Mouse (Mus musculus) kidney, adult 2 months (tissue): ENCODE data around the gene Pcolce. TPM values are rescaled to one million over a fixed set of nuclear protein-coding genes. Genes with fewer than 3 reads are reported as not detected.
A peak's percentile ranks its signal among the peaks of the same experiment; 100 is the strongest.
"Not testable (repeated sequence)": the region's sequence is repeated elsewhere in the genome, so short reads cannot be mapped to it uniquely, and the experiment has no call there.

ENCODE experiments used
- DNase-seq: peaks from one replicate; pipeline ENCODE4 v3.0.0; 2021
- H3K27ac ChIP-seq: fragments of 200-500 bp; 2 replicates; pipeline ENCODE4 v1.5.1; 2012; ENCODE audit warnings: low read depth, low read length, control low read depth, inconsistent platforms; ENCODE audit not compliant: insufficient read depth
- H3K27me3 ChIP-seq: fragments of 200-500 bp; replicated peaks from 2 replicates; pipeline ENCODE4 v1.6.1; 2012; ENCODE audit warnings: mild to moderate bottlenecking, moderate library complexity, low read length, inconsistent platforms; ENCODE audit not compliant: control insufficient read depth, insufficient read depth
- H3K36me3 ChIP-seq: fragments of 200-500 bp; 2 replicates; pipeline ENCODE4 v1.6.1; 2012; ENCODE audit warnings: mild to moderate bottlenecking, moderate library complexity, low read length, inconsistent platforms; ENCODE audit not compliant: control insufficient read depth, insufficient read depth
- H3K4me1 ChIP-seq: fragments of 200-500 bp; 2 replicates; pipeline ENCODE4 v1.6.1; 2011; ENCODE audit warnings: low read length; ENCODE audit not compliant: control insufficient read depth, insufficient read depth
- H3K4me3 ChIP-seq: fragments of 200-500 bp; 2 replicates; pipeline ENCODE4 v1.5.1; 2011; ENCODE audit warnings: mild to moderate bottlenecking, low read depth, low read length, control low read depth; ENCODE audit not compliant: insufficient read depth
- CTCF ChIP-seq: fragments of 200-500 bp; conservative IDR thresholded peaks from 2 replicates; pipeline ENCODE4 v1.5.1; 2011; ENCODE audit warnings: low read depth, mild to moderate bottlenecking, control low read depth, low read length, moderate library complexity, mixed read lengths; ENCODE audit not compliant: insufficient read depth, insufficient read length
- POLR2A ChIP-seq: fragments of 200-500 bp; IDR thresholded peaks from one replicate; pipeline ENCODE4 v1.6.1; 2011; ENCODE audit warnings: low read depth, low read length, control low read depth
- WGBS: fragments of 180-500 bp; shearing (Covaris S2); methylation state at CpG from one replicate; pipeline ENCODE4 v1.1.7; 2018; 5-methylcytosine and 5-hydroxymethylcytosine counted together
- polyA plus RNA-seq: library from polyadenylated mRNA; depleted of rRNA; stranded (reverse); fragments of >200 nt; gene quantifications from 2 replicates; pipeline ENCODE4 v1.2.3, GENCODE M21; 2012

The Pcolce gene
- polyA plus RNA-seq, 1 experiment: 160 TPM

DNA sequence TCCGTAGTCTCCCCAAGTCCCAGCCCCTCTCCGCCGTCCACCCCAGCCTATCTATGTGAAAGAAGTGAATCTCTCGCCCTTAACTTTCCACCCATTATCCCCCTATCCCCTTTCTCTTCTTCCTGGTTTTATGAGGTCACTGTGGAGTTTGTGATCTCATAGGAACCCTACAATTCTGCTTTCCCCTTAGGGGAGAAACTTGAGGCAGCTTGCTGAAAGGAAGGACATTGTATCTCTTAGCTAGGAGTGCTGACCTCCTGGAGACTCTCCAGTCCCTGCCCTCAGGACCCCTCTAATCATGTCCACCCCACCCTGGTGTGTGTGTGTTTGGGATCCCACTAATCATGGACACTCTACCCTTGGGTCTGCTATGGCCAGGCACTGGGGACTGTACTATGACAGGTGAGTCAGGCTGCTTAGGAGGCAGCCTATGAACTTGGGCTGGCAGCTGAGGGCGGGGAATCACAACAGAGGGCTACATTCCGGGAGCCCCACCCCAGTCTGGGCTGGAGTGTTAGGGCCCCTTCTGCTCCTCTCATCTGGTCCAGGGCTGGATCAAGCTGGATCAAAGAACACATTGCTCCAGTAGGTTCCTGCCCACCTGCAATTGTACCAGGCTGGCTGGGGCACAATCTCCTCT is 16.4 kb upstream of the Pcolce start:
- DNase-seq: peak; percentile 76
- Histone ChIP-seq H3K27me3 (no peaks in the 10 kb centered on the region), H3K36me3 (no peaks in the 10 kb centered on the region), H3K27ac (peak overlapping the region; percentile 93), H3K4me1 (peaks cover 18% of the 10 kb centered on the region), H3K4me3 (peak overlapping the region; percentile 86)
- TF ChIP-seq POLR2A (no peak), CTCF (no peak)
- 11% methylated on average over 6 of the region's 6 CpGs for WGBS

DNA sequence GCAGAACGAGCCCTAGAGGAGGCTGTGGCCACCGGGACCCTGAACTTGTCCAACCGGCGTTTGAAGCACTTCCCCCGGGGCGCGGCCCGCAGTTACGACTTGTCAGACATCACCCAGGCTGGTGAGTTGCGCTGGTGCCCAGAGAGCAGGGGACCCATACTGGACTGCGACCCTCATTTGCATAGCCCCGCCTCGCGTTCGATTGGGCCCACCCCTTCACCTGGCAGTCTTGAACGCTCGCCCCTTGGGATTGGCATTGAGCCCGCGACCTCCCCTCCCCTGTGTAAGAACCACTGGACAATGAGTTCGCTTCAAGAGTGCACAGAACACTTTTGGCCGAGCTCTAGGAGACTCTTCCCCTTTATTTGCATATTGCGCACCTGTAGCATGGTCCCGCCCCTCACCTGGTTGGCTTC is 15.7 kb upstream of the Pcolce start:
- H3K36me3 ChIP-seq: no peaks in the 10 kb centered on the region
- H3K4me1 ChIP-seq: peaks cover 18% of the 10 kb centered on the region
- peak; percentile 84 for DNase-seq
- peak overlapping the region; percentile 86 for H3K4me3 ChIP-seq
- TF ChIP-seq CTCF (no peak), POLR2A (no peak)
- peak overlapping the region; percentile 93 for H3K27ac ChIP-seq
- no peaks in the 10 kb centered on the region for H3K27me3 ChIP-seq
- under 1% methylated on average over 23 of the region's 23 CpGs for WGBS

DNA sequence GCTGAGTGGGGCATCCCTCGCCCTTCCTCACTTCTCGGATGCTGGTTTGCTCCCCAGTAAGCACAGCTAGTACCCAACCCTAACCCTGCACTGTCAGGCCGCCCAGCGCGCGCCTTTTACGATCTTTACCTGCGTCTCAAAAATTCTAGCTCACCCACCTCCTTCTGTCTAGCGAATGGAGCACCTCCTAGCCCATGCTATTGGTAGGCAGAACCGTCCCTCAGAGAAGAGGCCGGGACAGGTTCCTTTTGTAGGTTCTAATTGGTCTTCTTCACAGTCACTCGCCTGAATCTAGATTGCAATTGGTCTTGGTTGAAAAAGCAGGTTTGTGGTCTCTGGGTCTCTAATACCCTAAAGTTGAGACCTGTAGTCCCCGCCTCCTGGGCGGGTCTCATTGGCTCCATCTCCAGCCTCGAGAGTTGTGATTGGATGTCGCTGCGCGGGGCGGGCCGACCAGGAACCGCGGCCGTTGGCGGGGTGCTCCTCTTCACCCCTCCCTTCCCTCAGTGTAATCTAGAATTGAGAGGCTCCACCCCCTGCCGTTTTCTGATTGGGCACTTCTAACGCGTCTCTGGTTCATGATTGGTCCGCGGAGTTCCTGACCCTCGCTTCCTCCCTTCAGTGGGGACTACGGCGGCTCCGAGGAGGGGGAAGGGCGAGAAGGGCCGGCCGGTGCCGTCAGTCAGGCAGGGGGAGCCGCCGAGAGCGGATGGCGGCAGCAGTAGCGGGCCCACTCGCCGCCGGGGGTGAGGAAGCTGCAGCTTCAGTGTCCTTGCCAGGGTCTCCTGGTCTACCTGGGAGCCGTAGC is 15.1 kb upstream of the Pcolce start, which contains the start of the genes Fbxo24, Lrch4 and Gm20605:
Fbxo24 (minus strand) TSS at position 505 of the 808 bp plus-strand sequence.
Lrch4 (plus strand) TSS at position 624 of the 808 bp plus-strand sequence.
Gm20605 (plus strand) TSS at position 678 of the 808 bp plus-strand sequence.
- no peaks in the 10 kb centered on the region for H3K36me3 ChIP-seq
- H3K4me3 ChIP-seq: peak within 1 kb of the TSS; percentile 86
- under 1% methylated on average over 46 of the region's 46 CpGs for WGBS
- H3K4me1 ChIP-seq: peaks cover 12% of the 10 kb centered on the region
- H3K27me3 ChIP-seq: no peaks in the 10 kb centered on the region
- H3K27ac ChIP-seq: peak within 1 kb of the TSS; percentile 98
- peak; percentile 100 for DNase-seq
- TF ChIP-seq POLR2A (peak; percentile 85), CTCF (no peak)

DNA sequence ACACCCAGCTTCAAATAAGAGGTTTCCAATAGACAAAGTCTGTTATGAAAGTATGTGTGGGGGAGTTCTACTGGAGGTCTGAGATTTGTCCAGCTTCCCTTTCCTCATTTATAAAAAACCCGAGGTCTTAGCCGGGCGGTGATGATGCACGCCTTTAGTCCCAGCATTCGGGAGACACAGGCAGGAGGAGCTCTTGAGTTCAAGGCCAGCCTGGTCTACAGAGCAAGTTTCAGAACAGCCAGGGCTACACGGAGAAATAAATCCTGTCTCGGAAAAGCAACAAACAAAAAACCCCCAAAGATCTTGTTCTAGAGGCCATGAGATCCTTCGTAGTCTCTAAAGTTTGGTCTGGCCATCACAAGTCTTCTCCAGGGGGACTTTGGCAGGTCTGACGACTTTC is 14.4 kb upstream of the Pcolce start:
- WGBS: 1% methylated on average over 9 of the region's 9 CpGs
- peaks cover 5% of the 10 kb centered on the region; the same call in 1 of the 2 replicates for H3K4me1 ChIP-seq

DNA sequence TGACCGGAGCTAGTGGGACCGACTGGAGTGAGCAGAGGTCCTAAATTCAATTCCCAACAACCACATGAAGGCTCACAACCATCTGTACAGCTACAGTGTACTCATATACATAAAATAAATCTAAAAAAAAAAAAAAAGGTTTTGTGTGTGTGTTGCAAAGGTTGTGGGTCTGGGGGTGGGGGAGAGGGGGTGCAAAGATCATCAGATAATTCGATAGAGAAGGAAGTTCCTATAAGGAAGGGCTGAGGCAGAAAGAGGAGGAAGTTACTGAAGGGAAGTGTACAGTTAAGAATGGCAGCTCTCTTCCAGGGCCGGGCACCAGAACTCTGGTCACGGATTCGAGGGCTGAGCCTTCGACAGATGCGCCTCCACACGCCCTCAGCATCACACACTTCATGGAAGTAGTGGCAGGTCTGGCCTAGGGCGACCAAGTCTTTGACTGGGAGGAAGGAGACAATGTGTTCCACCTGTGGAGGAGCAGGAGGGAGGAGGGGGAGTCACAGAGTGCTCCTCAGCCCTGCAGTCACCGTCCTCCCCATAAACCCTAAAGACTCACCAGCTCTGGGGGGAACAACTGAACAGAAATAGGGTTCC is 10.4 kb upstream of the Pcolce start:
- 84% methylated on average over 11 of the region's 11 CpGs for WGBS
- no peak overlapping the region for H3K4me3 ChIP-seq
- DNase-seq: no peak
- no peaks in the 10 kb centered on the region for H3K27me3 ChIP-seq
- no peaks in the 10 kb centered on the region for H3K36me3 ChIP-seq
- no peaks in the 10 kb centered on the region for H3K4me1 ChIP-seq
- no peak overlapping the region for H3K27ac ChIP-seq
- no peak for TF ChIP-seq CTCF
- no peak for TF ChIP-seq POLR2A

More for the DNA sequence above, 14.4 kb upstream of the Pcolce start:
- peak overlapping the region; percentile 82 for H3K4me3 ChIP-seq
- H3K36me3 ChIP-seq: no peaks in the 10 kb centered on the region
- peak overlapping the region; percentile 98 for H3K27ac ChIP-seq
- TF ChIP-seq CTCF (no peak), POLR2A (no peak)
- DNase-seq: peak; percentile 52
- no peaks in the 10 kb centered on the region for H3K27me3 ChIP-seq

DNA sequence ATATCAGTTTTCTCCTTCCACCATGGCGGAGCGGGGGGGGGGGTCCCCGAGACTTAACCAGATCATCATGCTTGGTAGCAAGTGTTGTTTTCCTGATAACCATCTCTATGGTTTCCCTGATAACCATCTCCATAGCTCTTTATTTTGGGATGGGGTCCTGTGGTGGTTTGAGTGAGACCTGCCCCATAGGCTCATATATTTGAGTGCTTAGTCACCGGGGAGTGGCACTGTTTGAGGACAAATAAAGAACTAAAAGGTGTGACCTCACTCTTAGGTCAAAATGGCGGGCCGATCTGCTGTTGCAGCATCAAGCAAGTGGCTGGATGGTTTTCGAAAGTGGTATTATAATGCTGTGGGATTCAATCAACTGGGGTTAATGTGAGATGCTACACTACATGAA is 1.8 kb upstream of the Pcolce start:
- WGBS: 87% methylated on average over 7 of the region's 7 CpGs
- Histone ChIP-seq H3K4me3 (no peak overlapping the region), H3K36me3 (no peaks in the 10 kb centered on the region), H3K4me1 (peaks cover 14% of the 10 kb centered on the region), H3K27me3 (no peaks in the 10 kb centered on the region), H3K27ac (no peak overlapping the region)
- TF ChIP-seq CTCF (no peak), POLR2A (no peak)
- no peak for DNase-seq

DNA sequence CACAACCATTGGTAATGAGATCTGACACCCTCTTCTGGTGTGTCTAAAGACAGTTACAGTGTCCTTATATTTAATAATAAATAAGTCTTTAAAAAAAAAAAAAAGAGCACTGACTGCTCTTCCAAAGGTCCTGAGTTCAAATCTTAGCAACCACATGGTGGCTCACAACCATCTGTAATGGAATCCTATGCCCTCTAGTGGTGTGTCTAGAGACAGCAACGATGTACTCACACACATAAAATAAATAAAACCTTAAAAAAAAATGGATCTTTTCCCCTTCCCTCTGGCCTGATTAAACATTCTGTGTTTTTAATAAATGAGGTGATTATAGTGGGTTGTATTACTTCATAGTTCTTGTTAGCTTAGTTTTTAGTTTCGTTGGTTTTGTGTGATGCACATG is 1.3 kb upstream of the Pcolce start:
- H3K27me3 ChIP-seq, DNase-seq, H3K36me3 ChIP-seq, H3K27ac ChIP-seq, H3K4me3 ChIP-seq: not testable (repeated sequence)
- 96% methylated on average over 2 of the region's 2 CpGs for WGBS
- H3K4me1 ChIP-seq: peaks cover 14% of the 10 kb centered on the region
